Mouse (Mus musculus): ENCODE data around the gene Wrap53.
"Not testable (repeated sequence)": the region's sequence is repeated elsewhere in the genome, so short reads cannot be mapped to it uniquely, and the experiment has no call there.

The Wrap53 gene

GRCm38 (mm10) chr11:69564391-69564790 lies 15.7 kb downstream of the Wrap53 start:
- DNase-seq (ENCODE audit: low read depth, low spot score), result peak; percentile 95

GRCm38 (mm10) chr11:69563373-69563772 lies 16.7 kb downstream of the Wrap53 start:
- no peak for DNase-seq (ENCODE audit: low read depth, low spot score)

GRCm38 (mm10) chr11:69560896-69561854 lies 18.9 kb downstream of the Wrap53 start:
- peak; percentile 61 for DNase-seq (ENCODE audit: low read depth, low spot score)

GRCm38 (mm10) chr11:69559851-69560765 lies 19.9 kb downstream of the Wrap53 start, which contains the start of gene Efnb3:
Efnb3 (minus strand) TSS chr11:69560205.
- peak; percentile 67 for DNase-seq (ENCODE audit: low read depth, low spot score)

- no peak for DNase-seq (ENCODE audit: low read depth, low spot score)
These were observed 20.9 kb downstream of the Wrap53 start for GRCm38 (mm10) chr11:69559183-69559582.

- DNase-seq (ENCODE audit: low read depth, low spot score), result no peak
These were observed 21.3 kb downstream of the Wrap53 start for GRCm38 (mm10) chr11:69558756-69559155.

GRCm38 (mm10) chr11:69557381-69557958 lies 22.6 kb downstream of the Wrap53 start:
- DNase-seq (ENCODE audit: low read depth, low spot score), result peak; percentile 84

GRCm38 (mm10) chr11:69554539-69555140 lies 25.4 kb downstream of the Wrap53 start:
- no peak for DNase-seq (ENCODE audit: low read depth, low spot score)

- DNase-seq (ENCODE audit: low read depth, low spot score), result no peak
These were observed 26.7 kb downstream of the Wrap53 start for GRCm38 (mm10) chr11:69553341-69553721.

GRCm38 (mm10) chr11:69552622-69553340 lies 27.3 kb downstream of the Wrap53 start:
- DNase-seq (ENCODE audit: low read depth, low spot score), result no peak

- DNase-seq (ENCODE audit: low read depth, low spot score), result peak; percentile 58
These were observed 28.7 kb downstream of the Wrap53 start for GRCm38 (mm10) chr11:69551310-69551709.

GRCm38 (mm10) chr11:69549060-69549656 lies 30.9 kb downstream of the Wrap53 start, which contains the start of gene Dnah2:
Dnah2 (minus strand) TSS chr11:69549110.
- DNase-seq (ENCODE audit: low read depth, low spot score), result no peak

GRCm38 (mm10) chr11:69547071-69547470 lies 33.0 kb downstream of the Wrap53 start:
- DNase-seq (ENCODE audit: low read depth, low spot score), result no peak

GRCm38 (mm10) chr11:69546423-69547053 lies 33.5 kb downstream of the Wrap53 start:
- DNase-seq (ENCODE audit: low read depth, low spot score), result peak; percentile 87

- peak; percentile 43 for DNase-seq (ENCODE audit: low read depth, low spot score)
These were observed 34.1 kb downstream of the Wrap53 start for GRCm38 (mm10) chr11:69545957-69546356.

GRCm38 (mm10) chr11:69543598-69543997 lies 36.5 kb downstream of the Wrap53 start:
- no peak for DNase-seq (ENCODE audit: low read depth, low spot score)

- DNase-seq (ENCODE audit: low read depth, low spot score), result not testable (repeated sequence)
These were observed 38.3 kb downstream of the Wrap53 start for GRCm38 (mm10) chr11:69541741-69542140.

- no peak for DNase-seq (ENCODE audit: low read depth, low spot score)
These were observed 39.4 kb downstream of the Wrap53 start for GRCm38 (mm10) chr11:69540700-69541099.

- DNase-seq (ENCODE audit: low read depth, low spot score), result no peak
These were observed 45.1 kb downstream of the Wrap53 start for GRCm38 (mm10) chr11:69534990-69535389.
